Mouse (Mus musculus): ENCODE measurements around the gene Ascc1. TPM values are rescaled to one million over a fixed set of nuclear protein-coding genes. Genes with fewer than 3 reads are reported as not detected.

Ascc1 gene
- total and polyA plus RNA-seq, 3 experiments: 17.0 to 37.9 TPM; not detected in 1

DNA sequence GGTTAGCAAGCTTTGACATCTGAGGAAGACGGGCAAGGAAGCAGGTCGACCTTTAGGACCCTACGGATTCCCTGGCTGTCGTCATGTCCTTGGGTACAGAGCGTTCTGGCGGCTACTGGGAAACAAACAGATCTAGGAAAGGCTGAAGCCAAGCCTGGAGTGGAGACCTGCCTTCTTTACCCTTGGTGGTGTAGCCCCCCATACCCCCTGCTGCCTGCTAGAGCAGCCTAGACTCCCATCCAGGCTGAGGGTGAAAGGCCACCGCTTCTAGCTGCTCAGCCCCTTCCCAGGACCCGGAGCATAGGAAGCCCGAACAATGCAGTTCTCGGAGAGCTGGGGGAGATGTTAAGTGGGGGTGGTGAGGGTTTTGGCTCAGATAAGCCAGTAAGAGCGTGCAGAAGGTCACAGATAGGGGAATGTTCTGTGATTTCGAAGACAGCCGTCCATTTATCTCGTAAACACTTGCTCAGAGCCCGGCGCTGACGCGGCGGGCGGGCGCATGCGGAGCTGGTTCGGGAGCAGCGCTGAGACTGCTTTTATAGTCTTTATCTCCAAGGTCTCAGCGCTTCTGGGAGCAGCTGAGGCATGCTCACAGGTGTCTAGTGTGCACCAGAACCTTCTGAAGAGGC lies 32.7 kb upstream of the Ascc1 start (continued):
- TF ChIP-seq NELFE (IDR thresholded peaks at IDR 0.05; ENCODE audit: low read depth, low read length): no peak; the same call in 1 of the 2 replicates
- 0 out of 2 replicates have a peak, but pooled peaks have one; percentile 44 for TF ChIP-seq MYC (IDR thresholded peaks at IDR 0.05; ENCODE audit: low read depth, low read length)
- TF ChIP-seq MAZ (IDR thresholded peaks at IDR 0.05; ENCODE audit: low read depth, low read length): peak; percentile 22; the same call in 1 of the 2 replicates
- peak; percentile 90; the same call in 1 of the 2 replicates for TF ChIP-seq UBTF (IDR thresholded peaks at IDR 0.05; ENCODE audit: borderline replicate concordance, insufficient read depth, low read depth, low read length)
- no peak for TF ChIP-seq ZMIZ1 (IDR thresholded peaks at IDR 0.05; ENCODE audit: low read depth, low read length)
- no peak for TF ChIP-seq CTCF (IDR thresholded peaks at IDR 0.05 in 2 of 3, conservative IDR thresholded peaks at IDR 0.05 in 1 of 3; ENCODE audit: control insufficient read depth in 1 of 3, insufficient read depth in 1 of 3, low read depth in 2 of 3, low read length in 3 of 3, poor library complexity in 1 of 3, severe bottlenecking in 1 of 3)

DNA sequence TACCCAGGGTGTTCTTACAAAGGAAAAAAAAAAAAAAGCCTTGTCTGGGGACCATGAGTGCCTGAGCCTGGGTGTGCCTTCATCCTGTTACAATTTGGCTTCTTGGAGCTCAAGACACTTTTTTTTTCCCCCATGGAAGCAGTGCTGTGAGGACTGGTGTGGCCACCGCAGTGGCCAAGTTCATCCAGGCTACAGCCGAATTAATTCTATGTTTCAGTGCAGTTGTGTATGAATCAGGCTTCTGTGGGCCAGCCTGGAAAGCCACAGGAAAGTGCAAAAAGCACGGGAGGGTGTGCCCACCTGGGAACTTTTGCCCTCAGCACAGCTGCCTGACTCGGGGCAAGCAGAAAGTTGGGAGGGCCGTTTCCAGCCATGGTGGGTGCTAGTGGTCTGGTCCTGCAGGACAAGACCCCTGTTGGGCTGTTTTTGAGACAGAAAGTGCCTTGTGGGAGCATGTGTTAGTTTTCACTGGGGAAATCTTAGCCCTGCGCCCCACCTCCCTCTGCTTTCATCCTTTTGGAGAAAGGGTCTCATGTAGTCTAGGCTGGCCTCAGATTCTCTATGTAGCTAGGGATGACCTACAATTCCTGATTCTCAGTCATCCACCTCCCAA lies 32.0 kb upstream of the Ascc1 start:
- no peak overlapping the region; the same call in 1 of the 2 replicates for H3K9ac ChIP-seq (ENCODE audit: control insufficient read depth, low read depth, low read length, poor library complexity, severe bottlenecking)
- H3K36me3 ChIP-seq (ENCODE audit: control insufficient read depth in 1 of 2, insufficient read depth in 2 of 2, low read length in 2 of 2): peaks cover 0 to 15% of the 10 kb centered on the region in 2 experiments; a peak in 2 of 4 replicates
- no peaks in the 10 kb centered on the region for H3K79me2 ChIP-seq (ENCODE audit: control insufficient read depth, insufficient read depth, low read length, poor library complexity)
- no peak overlapping the region; a peak in 1 of 4 replicates for H3K4me3 ChIP-seq (ENCODE audit: control insufficient read depth in 1 of 2, insufficient read depth in 1 of 2, low read depth in 2 of 2, low read length in 2 of 2)
- DNase-seq (ENCODE audit: low read depth, low spot score): no peak
- peaks cover 12 to 33% of the 10 kb centered on the region in 2 experiments for H3K4me1 ChIP-seq (ENCODE audit: control insufficient read depth in 1 of 2, insufficient read depth in 2 of 2, low read length in 2 of 2)
- H3K9me3 ChIP-seq (replicated peaks; ENCODE audit: insufficient read depth, low read length): no peaks in the 10 kb centered on the region
- TF ChIP-seq UBTF (IDR thresholded peaks at IDR 0.05; ENCODE audit: borderline replicate concordance, insufficient read depth, low read depth, low read length): 0 out of 2 replicates have a peak, but pooled peaks have one; percentile 1
- peak; percentile 87 for TF ChIP-seq ZNF384 (IDR thresholded peaks at IDR 0.05; ENCODE audit: low read depth, low read length)
- TF ChIP-seq GATA1 (IDR thresholded peaks at IDR 0.05; ENCODE audit: low read depth, low read length): no peak
- TF ChIP-seq ETS1 (IDR thresholded peaks at IDR 0.05; ENCODE audit: low read depth, low read length): 0 out of 2 replicates have a peak, but pooled peaks have one; percentile 2
- H3K27ac ChIP-seq (ENCODE audit: control insufficient read depth, low read depth, low read length): no peak overlapping the region
- peaks cover 0 to 2% of the 10 kb centered on the region in 2 experiments; a peak in 1 of 4 replicates for H3K27me3 ChIP-seq (ENCODE audit: control insufficient read depth in 1 of 2, insufficient read depth in 2 of 2, low read length in 2 of 2)

DNA sequence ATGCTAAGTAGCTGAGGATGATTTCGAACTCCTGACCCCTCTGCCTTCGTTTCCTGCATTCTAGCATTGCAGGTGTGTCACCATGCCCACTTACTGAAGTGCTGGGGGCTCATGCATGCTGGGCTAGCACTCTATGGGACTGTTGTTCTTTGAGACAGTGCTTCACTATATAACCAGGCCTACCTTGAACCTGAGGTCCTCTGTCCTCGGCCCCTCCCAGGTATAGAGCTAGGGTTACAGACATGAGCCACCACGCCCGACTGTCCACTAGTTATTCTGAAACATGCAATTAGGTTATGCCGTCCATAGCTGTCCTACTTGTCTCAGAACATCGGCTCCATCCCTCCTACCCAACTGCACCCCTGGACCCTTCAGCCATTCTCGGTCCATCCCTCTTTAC lies 30.8 kb upstream of the Ascc1 start:
- DNase-seq (ENCODE audit: low read depth, low spot score): no peak
- Histone ChIP-seq H3K79me2 (ENCODE audit: control insufficient read depth, insufficient read depth, low read length, poor library complexity) (no peaks in the 10 kb centered on the region), H3K36me3 (ENCODE audit: control insufficient read depth in 1 of 2, insufficient read depth in 2 of 2, low read length in 2 of 2) (peaks cover 0 to 15% of the 10 kb centered on the region in 2 experiments; a peak in 2 of 4 replicates), H3K27me3 (ENCODE audit: control insufficient read depth in 1 of 2, insufficient read depth in 2 of 2, low read length in 2 of 2) (peaks cover 0 to 2% of the 10 kb centered on the region in 2 experiments; a peak in 1 of 4 replicates), H3K9ac (ENCODE audit: control insufficient read depth, low read depth, low read length, poor library complexity, severe bottlenecking) (no peak overlapping the region), H3K4me3 (ENCODE audit: control insufficient read depth in 1 of 2, insufficient read depth in 1 of 2, low read depth in 2 of 2, low read length in 2 of 2) (no peak overlapping the region), H3K9me3 (replicated peaks; ENCODE audit: insufficient read depth, low read length) (no peaks in the 10 kb centered on the region), H3K4me1 (ENCODE audit: control insufficient read depth in 1 of 2, insufficient read depth in 2 of 2, low read length in 2 of 2) (peaks cover 12 to 33% of the 10 kb centered on the region in 2 experiments), H3K27ac (ENCODE audit: control insufficient read depth, low read depth, low read length) (no peak overlapping the region)
- no peak for TF ChIP-seq ZNF384 (IDR thresholded peaks at IDR 0.05; ENCODE audit: low read depth, low read length)
- TF ChIP-seq POLR2AphosphoS2 (IDR thresholded peaks at IDR 0.05; ENCODE audit: low read length): no peak
- no peak for TF ChIP-seq SIN3A (IDR thresholded peaks at IDR 0.05; ENCODE audit: low read length)
- no peak for TF ChIP-seq UBTF (IDR thresholded peaks at IDR 0.05; ENCODE audit: borderline replicate concordance, insufficient read depth, low read depth, low read length)
- TF ChIP-seq MYB (IDR thresholded peaks at IDR 0.05; ENCODE audit: low read depth, low read length): no peak
- TF ChIP-seq POLR2A (IDR thresholded peaks at IDR 0.05; ENCODE audit: control insufficient read depth in 1 of 2, insufficient read depth in 1 of 2, low read depth in 1 of 2, low read length in 2 of 2, poor library complexity in 1 of 2): no peak
- TF ChIP-seq NRF1 (IDR thresholded peaks at IDR 0.05; ENCODE audit: insufficient read depth, low read depth, low read length, poor library complexity, severe bottlenecking): no peak
- no peak for TF ChIP-seq MAZ (IDR thresholded peaks at IDR 0.05; ENCODE audit: low read depth, low read length)
- no peak for TF ChIP-seq JUND (IDR thresholded peaks at IDR 0.05; ENCODE audit: low read depth, low read length)
- TF ChIP-seq POLR2AphosphoS5 (IDR thresholded peaks at IDR 0.05; ENCODE audit: borderline replicate concordance, low read depth, low read length): no peak
- no peak for TF ChIP-seq ZMIZ1 (IDR thresholded peaks at IDR 0.05; ENCODE audit: low read depth, low read length)
- no peak for TF ChIP-seq MYC (IDR thresholded peaks at IDR 0.05; ENCODE audit: low read depth, low read length)
- no peak for TF ChIP-seq MXI1 (IDR thresholded peaks at IDR 0.05; ENCODE audit: low read depth, low read length)
- no peak for TF ChIP-seq GABPA (IDR thresholded peaks at IDR 0.05; ENCODE audit: low read depth, low read length)
- TF ChIP-seq TCF12 (IDR thresholded peaks at IDR 0.05; ENCODE audit: low read depth, low read length): no peak
- TF ChIP-seq ELF1 (IDR thresholded peaks at IDR 0.05; ENCODE audit: low read depth, low read length): no peak
- no peak for TF ChIP-seq USF2 (IDR thresholded peaks at IDR 0.05; ENCODE audit: borderline replicate concordance in 1 of 2, insufficient read depth in 1 of 2, low read depth in 1 of 2, low read length in 2 of 2)
- TF ChIP-seq MAX (IDR thresholded peaks at IDR 0.05; ENCODE audit: low read length): no peak
